Mouse (Mus musculus) embryonic facial prominence, embryonic 11.5 days (tissue): ENCODE data around the gene Smarcd1. TPM values are rescaled to one million over a fixed set of nuclear protein-coding genes. Genes with fewer than 3 reads are reported as not detected.
A peak's percentile ranks its signal among the peaks of the same experiment; 100 is the strongest.

Experiments used
- ATAC-seq: fragments of 200-750 bp; cut with Nextera tagmentation; replicated peaks from 2 replicates; pipeline ENCODE4 v1.8.0; 2017; ENCODE audit warnings: low read depth; ENCODE audit not compliant: insufficient number of reproducible peaks, low FRiP score, low TSS enrichment
- DNase-seq: peaks from one replicate; pipeline ENCODE4 v3.0.0-alpha.2; 2015; ENCODE audit warnings: low spot score
- H3K27ac ChIP-seq: fragments of 300-500 bp; sonication (generic); replicated peaks from 2 replicates; pipeline ENCODE4 v1.5.1; 2014; ENCODE audit warnings: mild to moderate bottlenecking, low read depth, low read length, control low read depth
- H3K27me3 ChIP-seq: fragments of 300-500 bp; sonication (generic); 2 replicates; pipeline ENCODE4 v1.6.1; 2014; ENCODE audit warnings: mild to moderate bottlenecking, low read length, moderate library complexity, mixed read lengths; ENCODE audit not compliant: control insufficient read depth, insufficient read depth
- H3K36me3 ChIP-seq: fragments of 300-500 bp; sonication (generic); replicated peaks from 2 replicates; pipeline ENCODE4 v1.6.1; 2014; ENCODE audit warnings: low read depth, mild to moderate bottlenecking, low read length, moderate library complexity, mixed read lengths; ENCODE audit not compliant: control insufficient read depth, insufficient read depth
- H3K4me1 ChIP-seq: fragments of 300-500 bp; sonication (generic); 2 replicates; pipeline ENCODE4 v1.6.1; 2014; ENCODE audit warnings: low read length, mixed read lengths; ENCODE audit not compliant: control insufficient read depth, insufficient read depth
- H3K4me2 ChIP-seq: fragments of 300-500 bp; sonication (generic); 2 replicates; pipeline ENCODE4 v1.6.1; 2014; ENCODE audit warnings: low read depth, mild to moderate bottlenecking, control low read depth, low read length, moderate library complexity
- H3K4me3 ChIP-seq: fragments of 300-500 bp; sonication (generic); 2 replicates; pipeline ENCODE4 v1.5.1; 2014; ENCODE audit warnings: low read depth, low read length, control low read depth
- H3K9ac ChIP-seq: fragments of 300-500 bp; sonication (generic); replicated peaks from 2 replicates; pipeline ENCODE4 v1.6.1; 2014; ENCODE audit warnings: mild to moderate bottlenecking, control low read depth, low read length
- H3K9me3 ChIP-seq: fragments of 300-500 bp; sonication (generic); replicated peaks from 2 replicates; pipeline ENCODE4 v1.6.1; 2016; ENCODE audit warnings: mild to moderate bottlenecking, low read length, inconsistent platforms, mixed read lengths; ENCODE audit not compliant: control insufficient read depth
- WGBS: fragments of 180-500 bp; shearing (Covaris S2); extraction: QIAGEN DNeasy Blood & Tissue Kit; methylation state at CpG from one replicate; pipeline ENCODE4 v1.1.7; 2014; 5-methylcytosine and 5-hydroxymethylcytosine counted together
- polyA plus RNA-seq: library from polyadenylated mRNA; unstranded; fragments of >200 nt; fragmentation: Nextera tagmentation; extraction: Ambion mirVana; gene quantifications from 2 replicates; pipeline ENCODE4 v1.2.1, GENCODE M21; 2014

Smarcd1 gene
- 66.8 and 81.1 TPM in 2 replicates for polyA plus RNA-seq

DNA sequence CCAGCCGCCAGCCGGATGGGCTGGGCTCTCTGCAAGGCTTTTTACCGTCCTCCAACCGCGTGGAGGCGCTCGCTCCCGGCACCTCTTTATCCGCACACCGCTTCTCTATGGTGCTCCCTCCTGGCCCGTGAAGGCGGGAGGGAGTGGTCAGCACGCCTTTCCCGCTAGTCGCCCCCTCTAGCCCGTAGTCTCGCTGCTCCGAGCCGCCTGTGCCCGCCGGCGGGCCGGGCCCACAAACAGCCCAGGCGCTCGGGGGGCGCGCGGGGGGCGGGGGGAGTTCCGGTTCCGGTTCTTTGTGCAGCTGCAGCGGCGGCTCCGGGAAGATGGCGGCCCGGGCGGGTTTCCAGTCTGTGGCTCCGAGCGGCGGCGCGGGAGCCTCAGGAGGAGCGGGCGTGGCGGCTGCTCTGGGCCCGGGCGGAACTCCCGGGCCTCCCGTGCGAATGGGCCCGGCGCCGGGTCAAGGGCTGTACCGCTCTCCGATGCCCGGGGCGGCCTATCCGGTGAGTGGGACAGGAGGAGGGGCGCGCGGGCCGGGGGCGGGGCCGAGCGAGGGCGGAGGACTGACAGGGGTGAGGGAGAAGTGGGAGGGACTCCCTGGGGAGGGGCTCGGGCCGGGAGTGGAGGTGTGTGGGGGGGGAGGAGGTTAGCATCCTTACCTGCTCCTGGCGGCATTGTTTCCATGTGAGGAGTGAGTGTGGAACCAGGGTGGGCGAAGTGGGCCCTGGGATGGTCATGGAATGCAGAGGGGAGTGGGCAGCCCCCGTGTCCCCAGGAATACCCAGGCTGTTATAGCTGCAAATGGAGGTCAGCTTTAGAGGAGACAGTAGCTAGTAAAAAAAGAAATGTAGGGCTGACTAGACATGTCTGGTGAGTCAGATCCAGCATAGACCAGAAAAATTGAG is at the start of gene Smarcd1:
Gene Smarcd1 (plus strand): TSS at position 131 of the 902 bp plus-strand sequence.
- under 1% methylated on average over 71 of the region's 71 CpGs for WGBS
- Histone ChIP-seq H3K4me1 (no peaks in the 10 kb centered on the region; the same call in none of the 2 replicates), H3K4me2 (peak within 1 kb of the TSS; percentile 65), H3K9me3 (no peaks in the 10 kb centered on the region), H3K4me3 (peak within 1 kb of the TSS; percentile 80), H3K9ac (peak within 1 kb of the TSS; percentile 98), H3K36me3 (peaks cover 14% of the 10 kb centered on the region), H3K27me3 (no peaks in the 10 kb centered on the region), H3K27ac (peak within 1 kb of the TSS; percentile 95)
- DNase-seq = peak; percentile 96
- peak; percentile 95 for ATAC-seq

DNA sequence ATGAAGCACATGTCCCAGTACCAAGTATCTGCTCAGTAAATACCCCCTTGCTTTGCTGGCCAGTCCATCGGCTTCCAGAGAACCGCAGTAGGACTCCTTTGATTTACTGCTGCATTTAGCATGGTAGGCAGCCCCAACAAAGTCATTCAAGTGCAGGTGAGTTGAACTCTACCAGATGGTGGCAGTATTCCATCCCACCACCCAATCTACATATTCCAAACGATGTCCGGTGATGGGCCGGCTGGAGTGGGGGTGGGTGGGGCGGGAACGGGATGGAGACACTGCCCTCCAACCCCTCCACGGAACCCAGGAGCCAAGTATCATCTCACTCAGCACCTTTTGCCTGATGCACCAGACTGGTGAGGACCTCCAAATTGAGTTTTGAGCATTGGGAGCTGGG is 48.6 kb upstream of the Smarcd1 start:
- Histone ChIP-seq H3K9ac (no peak overlapping the region), H3K9me3 (no peaks in the 10 kb centered on the region), H3K4me3 (no peak overlapping the region), H3K27me3 (peaks cover 12% of the 10 kb centered on the region), H3K27ac (no peak overlapping the region), H3K4me2 (no peak overlapping the region), H3K4me1 (peaks cover 4% of the 10 kb centered on the region), H3K36me3 (no peaks in the 10 kb centered on the region)
- WGBS = 8% methylated on average over 8 of the region's 8 CpGs
- no peak for DNase-seq
- ATAC-seq = no peak

DNA sequence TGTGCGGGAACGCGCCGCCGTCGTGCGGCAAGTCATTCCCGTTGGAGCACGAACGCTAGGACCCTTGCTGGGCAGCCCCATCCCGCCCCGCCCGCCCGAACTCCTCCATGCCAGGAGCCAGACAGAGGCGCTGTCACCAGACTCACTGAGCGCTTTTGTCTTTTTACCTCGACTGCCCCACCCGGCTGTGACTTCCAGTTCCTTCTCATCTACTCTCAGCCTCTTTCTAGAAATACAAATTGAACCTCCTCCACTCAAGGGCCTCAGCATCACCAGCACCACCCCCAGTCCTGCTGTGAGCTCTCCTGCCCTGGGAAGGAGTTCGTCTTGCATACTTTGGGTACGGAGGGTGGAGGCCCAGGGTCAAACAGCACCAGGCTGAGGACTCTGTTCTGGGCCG is 48.1 kb upstream of the Smarcd1 start:
- Histone ChIP-seq H3K36me3 (no peaks in the 10 kb centered on the region), H3K27me3 (peaks cover 12% of the 10 kb centered on the region), H3K27ac (no peak overlapping the region), H3K4me3 (no peak overlapping the region), H3K4me2 (peak overlapping the region; percentile 13; the same call in 1 of the 2 replicates), H3K4me1 (peaks cover 4% of the 10 kb centered on the region), H3K9me3 (no peaks in the 10 kb centered on the region), H3K9ac (no peak overlapping the region)
- ATAC-seq = no peak
- DNase-seq = no peak
- WGBS = under 1% methylated on average over 21 of the region's 21 CpGs

DNA sequence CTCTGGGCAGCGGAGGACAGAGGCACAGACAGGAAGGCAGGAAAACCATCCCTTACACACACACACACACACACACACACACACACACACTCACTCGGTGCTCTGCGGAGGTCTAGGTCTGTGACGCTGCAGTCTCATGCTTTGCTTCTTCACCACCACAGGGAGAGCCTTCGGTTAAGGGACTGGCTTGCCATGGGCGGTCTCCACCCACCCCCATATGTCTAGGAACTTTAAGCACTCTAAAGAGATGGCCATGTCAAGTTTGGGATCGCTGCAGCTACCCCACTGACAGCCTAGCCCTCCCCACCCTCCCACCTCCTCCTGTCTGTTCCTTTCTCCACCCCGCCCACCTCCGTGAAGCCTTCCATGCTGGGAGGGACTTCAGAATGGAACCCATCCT is 46.0 kb upstream of the Smarcd1 start:
- DNase-seq (no peak), ATAC-seq (no peak)
- H3K4me1 ChIP-seq = no peaks in the 10 kb centered on the region
- H3K36me3 ChIP-seq = no peaks in the 10 kb centered on the region
- WGBS = 59% methylated on average over 9 of the region's 9 CpGs
- H3K27ac ChIP-seq = no peak overlapping the region
- no peak overlapping the region for H3K4me3 ChIP-seq
- H3K9ac ChIP-seq = no peak overlapping the region
- peaks cover 12% of the 10 kb centered on the region for H3K27me3 ChIP-seq
- no peaks in the 10 kb centered on the region for H3K9me3 ChIP-seq
- H3K4me2 ChIP-seq = no peak overlapping the region

DNA sequence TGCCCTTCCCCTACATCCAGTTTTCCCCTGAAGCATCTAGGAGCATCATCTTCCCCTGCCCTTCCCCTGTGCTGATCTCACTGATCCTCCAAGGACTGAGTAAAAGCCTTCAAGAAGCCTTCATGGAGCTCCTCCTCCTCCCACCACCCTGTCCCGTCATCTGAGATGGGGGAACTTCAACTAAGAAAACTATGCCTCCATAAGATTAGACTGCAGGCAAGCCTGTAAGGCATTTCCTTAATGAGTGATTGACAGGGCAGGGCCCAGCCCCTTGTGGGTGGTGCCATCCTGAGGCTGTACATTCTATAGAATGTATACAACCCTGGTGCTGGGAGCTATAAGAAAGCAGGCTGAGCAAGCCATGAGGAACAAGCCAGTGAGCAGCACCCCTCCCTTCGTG is 43.5 kb upstream of the Smarcd1 start:
- H3K27me3 ChIP-seq = peaks cover 12% of the 10 kb centered on the region
- H3K4me1 ChIP-seq = no peaks in the 10 kb centered on the region
- no peak for DNase-seq
- H3K9me3 ChIP-seq = no peaks in the 10 kb centered on the region
- H3K4me2 ChIP-seq = no peak overlapping the region
- no peak overlapping the region for H3K4me3 ChIP-seq
- H3K9ac ChIP-seq = no peak overlapping the region
- no peaks in the 10 kb centered on the region for H3K36me3 ChIP-seq
- 42% methylated on average over 2 of the region's 2 CpGs for whole genome bisulfite sequencing
- no peak for ATAC-seq
- H3K27ac ChIP-seq = no peak overlapping the region

DNA sequence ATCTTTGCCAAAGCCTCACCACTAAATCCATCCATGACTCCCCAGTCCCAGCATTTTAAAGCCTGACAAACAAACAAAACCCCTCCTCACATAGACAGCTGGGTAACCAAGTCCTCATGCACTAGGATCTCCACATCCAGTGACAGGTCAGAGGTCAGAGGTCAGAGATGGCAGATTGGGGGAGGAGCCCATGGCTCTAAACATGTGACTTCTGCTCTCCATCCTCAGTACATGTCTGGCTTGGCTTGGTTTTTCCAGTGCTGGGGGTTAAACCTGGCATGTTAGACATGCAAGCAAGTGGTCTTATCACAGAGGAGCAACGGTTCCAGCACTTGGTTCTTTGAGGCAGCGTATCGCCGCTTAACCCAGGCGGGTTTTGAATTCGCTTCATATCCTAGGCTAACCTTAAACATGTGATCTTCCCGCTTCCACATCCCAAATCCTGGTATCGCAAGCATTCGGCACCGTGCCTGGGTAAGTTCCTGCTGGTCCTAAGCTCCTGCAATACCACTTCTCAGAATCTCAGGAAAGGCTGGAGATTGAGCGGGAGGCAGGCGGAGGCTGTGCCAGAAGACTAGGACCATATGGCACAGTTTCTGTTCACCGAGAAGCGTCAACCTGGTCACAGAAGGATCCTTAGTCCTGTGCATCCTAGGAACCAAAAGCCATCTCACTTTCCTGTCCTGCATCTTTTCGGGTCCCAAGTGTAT is 40.7 kb upstream of the Smarcd1 start:
- peaks cover 16% of the 10 kb centered on the region for H3K27me3 ChIP-seq
- DNase-seq (no peak), ATAC-seq (no peak)
- no peak overlapping the region for H3K4me2 ChIP-seq
- H3K9ac ChIP-seq = no peak overlapping the region
- WGBS = 93% methylated on average over 15 of the region's 15 CpGs
- peaks cover 7% of the 10 kb centered on the region; the same call in 1 of the 2 replicates for H3K4me1 ChIP-seq
- H3K4me3 ChIP-seq = no peak overlapping the region
- H3K27ac ChIP-seq = no peak overlapping the region
- no peaks in the 10 kb centered on the region for H3K9me3 ChIP-seq
- no peaks in the 10 kb centered on the region for H3K36me3 ChIP-seq

DNA sequence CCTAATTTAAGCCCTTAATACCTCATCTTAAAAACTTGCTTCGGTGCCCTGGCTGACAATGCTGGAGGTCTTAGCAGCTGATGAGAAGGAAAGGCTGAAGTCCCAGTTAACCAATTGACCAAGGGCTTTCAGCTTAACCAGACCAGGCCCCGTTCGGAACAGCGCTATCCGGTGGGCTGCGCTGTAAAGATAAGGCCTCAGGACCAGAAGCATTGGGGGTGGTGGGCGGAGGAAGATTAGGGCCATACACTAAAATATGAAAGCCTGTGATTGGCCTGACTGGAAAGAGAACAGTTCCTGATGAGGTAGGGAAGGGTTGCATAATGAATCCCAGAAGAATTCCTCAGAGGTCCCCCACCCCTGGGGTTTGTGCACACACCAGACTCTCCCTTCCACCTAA is 39.6 kb upstream of the Smarcd1 start:
- ATAC-seq (no peak), DNase-seq (peak; percentile 49)
- H3K4me1 ChIP-seq = peaks cover 7% of the 10 kb centered on the region; the same call in 1 of the 2 replicates
- H3K36me3 ChIP-seq = no peaks in the 10 kb centered on the region
- H3K4me3 ChIP-seq = no peak overlapping the region
- H3K27ac ChIP-seq = no peak overlapping the region
- no peaks in the 10 kb centered on the region for H3K9me3 ChIP-seq
- H3K4me2 ChIP-seq = no peak overlapping the region
- 48% methylated on average over 7 of the region's 7 CpGs for WGBS
- no peak overlapping the region; the same call in 1 of the 2 replicates for H3K9ac ChIP-seq
- peaks cover 18% of the 10 kb centered on the region for H3K27me3 ChIP-seq
